ENCODE assay signal across 12 mouse cellular contexts in genomic region chr8:12165487-12166152, GRCm38 (mm10).
DNase-seq lines count a peak whose midpoint lies in the region; ATAC-seq and TF ChIP-seq lines count a peak whose summit lies in the region.
"Had no signal": no experiment of that assay in that cellular context is flagged by ENCODE, and none has a peak within 500 bp of the region (broad histone marks: within the 10 kb centered on the region; RNA-seq: fewer than 3 reads in every experiment).

No protein-coding gene starts in this region.

- ATAC-seq in kidney, postnatal 0 days (replicated peaks; ENCODE audit: low FRiP score, low read depth): no peak
- ATAC-seq in kidney, embryonic 15.5 days (replicated peaks; ENCODE audit: low FRiP score): no peak
- ATAC-seq in forebrain, embryonic 15.5 days (replicated peaks): peak; percentile 74
- ATAC-seq in neural tube, embryonic 13.5 days (ENCODE audit: low read depth): peak; percentile 55; the same call in 1 of the 2 replicates

- H3K4me3 ChIP-seq in kidney, postnatal 0 days (replicated peaks; ENCODE audit: low read depth, low read length): no peak overlapping the region
- no peak overlapping the region for H3K4me3 ChIP-seq in kidney, embryonic 15.5 days (replicated peaks)
- H3K4me3 ChIP-seq in forebrain, embryonic 15.5 days: peak overlapping the region; percentile 2; the same call in 1 of the 2 replicates
- H3K4me3 ChIP-seq in neural tube, embryonic 13.5 days: peak overlapping the region; percentile 11; the same call in 1 of the 2 replicates
- H3K4me3 ChIP-seq: limb, embryonic 13.5 days had no signal

- no peak overlapping the region for H3K9ac ChIP-seq in kidney, postnatal 0 days (ENCODE audit: low read depth, low read length)
- no peak overlapping the region for H3K9ac ChIP-seq in kidney, embryonic 15.5 days
- peak overlapping the region; percentile 29 for H3K9ac ChIP-seq in forebrain, embryonic 15.5 days (replicated peaks)
- H3K9ac ChIP-seq in neural tube, embryonic 13.5 days: peak overlapping the region; percentile 46; the same call in 1 of the 2 replicates
- H3K9ac ChIP-seq: limb, embryonic 13.5 days had no signal

- H3K4me1 ChIP-seq in kidney, postnatal 0 days (replicated peaks; ENCODE audit: insufficient read depth, low read length): 0 out of 2 replicates have a peak, but pooled peaks cover 4% of the 10 kb centered on the region
- H3K4me1 ChIP-seq in kidney, embryonic 15.5 days: peaks cover 22% of the 10 kb centered on the region
- H3K4me1 ChIP-seq in forebrain, embryonic 15.5 days: peaks cover 50% of the 10 kb centered on the region
- peaks cover 50% of the 10 kb centered on the region for H3K4me1 ChIP-seq in neural tube, embryonic 13.5 days (replicated peaks)

- H3K4me2 ChIP-seq in kidney, postnatal 0 days (ENCODE audit: low read length): no peak overlapping the region
- H3K4me2 ChIP-seq in kidney, embryonic 15.5 days: no peak overlapping the region
- peak overlapping the region; percentile 31 for H3K4me2 ChIP-seq in forebrain, embryonic 15.5 days (replicated peaks)
- peak overlapping the region; percentile 37 for H3K4me2 ChIP-seq in neural tube, embryonic 13.5 days
- H3K4me2 ChIP-seq: limb, embryonic 13.5 days had no signal

- no peaks in the 10 kb centered on the region for H3K36me3 ChIP-seq in kidney, postnatal 0 days (ENCODE audit: insufficient read depth, low read length)
- H3K36me3 ChIP-seq in kidney, embryonic 15.5 days: no peaks in the 10 kb centered on the region
- no peaks in the 10 kb centered on the region for H3K36me3 ChIP-seq in forebrain, embryonic 15.5 days
- H3K36me3 ChIP-seq in neural tube, embryonic 13.5 days: no peaks in the 10 kb centered on the region
- H3K36me3 ChIP-seq: G1E; limb, embryonic 13.5 days had no signal

- no peak overlapping the region for H3K27ac ChIP-seq in kidney, postnatal 0 days
- H3K27ac ChIP-seq in kidney, embryonic 15.5 days: no peak overlapping the region
- H3K27ac ChIP-seq in forebrain, embryonic 15.5 days (replicated peaks): peak overlapping the region; percentile 80
- H3K27ac ChIP-seq in neural tube, embryonic 13.5 days (replicated peaks): peak overlapping the region; percentile 68
- H3K27ac ChIP-seq: limb, embryonic 13.5 days had no signal

- DNase-seq in kidney, postnatal 0 days (ENCODE audit: low spot score): peak; percentile 8
- peak; percentile 27 to 43 for DNase-seq in left cerebral cortex, postnatal 25 days (ENCODE audit: low spot score in 2 of 2)
- no peak for DNase-seq in thymus, postnatal 4 days
- DNase-seq in cerebellum, adult 8-10 months: no peak
- no peak for DNase-seq in gastrocnemius, adult 18-20 months (ENCODE audit: low spot score)
- DNase-seq: adrenal gland, postnatal 25 days; kidney, adult 9 months had no signal

- intact Hi-C loops in left cerebral cortex, postnatal 25 days (cut with DNase I): no loop called here

- 61% methylated on average over 23 of the region's 23 CpGs for WGBS in kidney, postnatal 0 days
- 58% methylated on average over 23 of the region's 23 CpGs for WGBS in kidney, embryonic 15.5 days
- 4% methylated on average over 23 of the region's 23 CpGs for WGBS in forebrain, embryonic 15.5 days
- WGBS in neural tube, embryonic 13.5 days: 13% methylated on average over 23 of the region's 23 CpGs

- no peak for TF ChIP-seq CTCF in kidney, postnatal 0 days (IDR thresholded peaks at IDR 0.05; ENCODE audit: low read depth)

- H3K27me3 ChIP-seq in kidney, postnatal 0 days (ENCODE audit: insufficient read depth, low read length): 0 out of 2 replicates have a peak, but pooled peaks cover 4% of the 10 kb centered on the region
- peaks cover 60% of the 10 kb centered on the region for H3K27me3 ChIP-seq in kidney, embryonic 15.5 days
- H3K27me3 ChIP-seq in forebrain, embryonic 15.5 days: peaks cover 20% of the 10 kb centered on the region
- H3K27me3 ChIP-seq in neural tube, embryonic 13.5 days: peaks cover 72% of the 10 kb centered on the region

- no peaks in the 10 kb centered on the region for H3K9me3 ChIP-seq in kidney, postnatal 0 days (replicated peaks; ENCODE audit: low read length)
- H3K9me3 ChIP-seq in kidney, embryonic 15.5 days (replicated peaks): no peaks in the 10 kb centered on the region
- H3K9me3 ChIP-seq in forebrain, embryonic 15.5 days: no peaks in the 10 kb centered on the region
- H3K9me3 ChIP-seq in neural tube, embryonic 13.5 days: no peaks in the 10 kb centered on the region
- H3K9me3 ChIP-seq: G1E; limb, embryonic 13.5 days had no signal

Comparison
In these comparisons a context has a peak if more than half of its experiments do, and no peak if none do; other contexts are left out.
1. ATAC-seq: peak in forebrain, embryonic 15.5 days (single experiment) and neural tube, embryonic 13.5 days (single experiment); none in kidney, postnatal 0 days (single experiment) and kidney, embryonic 15.5 days (single experiment).
2. DNase-seq: peak in kidney, postnatal 0 days (single experiment) and left cerebral cortex, postnatal 25 days (2 of 2); none in thymus, postnatal 4 days (single experiment), cerebellum, adult 8-10 months (single experiment) and gastrocnemius, adult 18-20 months (single experiment).
3. H3K27ac ChIP-seq: peak in forebrain, embryonic 15.5 days (single experiment) and neural tube, embryonic 13.5 days (single experiment); none in kidney, postnatal 0 days (single experiment) and kidney, embryonic 15.5 days (single experiment).
4. H3K4me2 ChIP-seq: peak in forebrain, embryonic 15.5 days (single experiment) and neural tube, embryonic 13.5 days (single experiment); none in kidney, postnatal 0 days (single experiment) and kidney, embryonic 15.5 days (single experiment).
5. H3K4me3 ChIP-seq: peak in forebrain, embryonic 15.5 days (single experiment) and neural tube, embryonic 13.5 days (single experiment); none in kidney, postnatal 0 days (single experiment) and kidney, embryonic 15.5 days (single experiment).
6. H3K9ac ChIP-seq: peak in forebrain, embryonic 15.5 days (single experiment) and neural tube, embryonic 13.5 days (single experiment); none in kidney, postnatal 0 days (single experiment) and kidney, embryonic 15.5 days (single experiment).